Mouse (Mus musculus): ENCODE results near the gene Dctn1.

The Dctn1 gene

GRCm38 (mm10) chr6:83231486-83231885 lies 65.8 kb downstream of the Dctn1 start:
- DNase-seq (ENCODE audit: low spot score in 2 of 2), result no peak

- no peak for DNase-seq (ENCODE audit: low spot score in 2 of 2)
Observed at GRCm38 (mm10) chr6:83233306-83233705, 67.6 kb downstream of the Dctn1 start.

- DNase-seq (ENCODE audit: low spot score in 2 of 2), result no peak
Observed at GRCm38 (mm10) chr6:83234280-83234741, 68.6 kb downstream of the Dctn1 start.

- no peak for DNase-seq (ENCODE audit: low spot score in 2 of 2)
Observed at GRCm38 (mm10) chr6:83237123-83237522, 71.4 kb downstream of the Dctn1 start.

GRCm38 (mm10) chr6:83244422-83245061 lies 78.8 kb downstream of the Dctn1 start:
- DNase-seq (ENCODE audit: low spot score in 2 of 2), result no peak

GRCm38 (mm10) chr6:83245134-83245533 lies 79.4 kb downstream of the Dctn1 start:
- DNase-seq (ENCODE audit: low spot score in 2 of 2), result no peak

- DNase-seq (ENCODE audit: low spot score in 2 of 2), result no peak
Observed at GRCm38 (mm10) chr6:83245997-83246396, 80.3 kb downstream of the Dctn1 start.

DNA sequence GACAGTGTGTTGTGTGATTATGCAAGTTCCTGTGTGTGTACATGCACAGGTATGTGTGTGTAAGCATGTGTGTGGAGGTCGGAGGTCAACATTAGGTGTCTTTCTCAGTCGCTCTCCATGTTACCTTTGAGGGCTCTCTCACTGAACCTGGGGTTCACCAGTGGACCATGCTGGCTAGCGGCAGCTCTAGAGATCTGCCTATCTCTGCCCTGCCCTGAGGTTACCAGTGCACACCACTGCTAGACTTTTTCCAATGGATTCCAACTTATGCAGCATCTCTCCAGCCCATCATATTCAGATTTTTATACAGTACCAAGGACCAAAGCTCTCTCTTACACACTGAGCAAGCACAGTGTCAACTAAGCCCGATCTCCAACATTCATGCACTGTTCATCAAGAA lies 81.0 kb downstream of the Dctn1 start:
- no peak for DNase-seq (ENCODE audit: low spot score in 2 of 2)

GRCm38 (mm10) chr6:83247153-83247552 lies 81.4 kb downstream of the Dctn1 start:
- no peak for DNase-seq (ENCODE audit: low spot score in 2 of 2)
